Mouse (Mus musculus) myocyte (in vitro differentiated cells): Measurements from ENCODE around the gene Slc6a4.

ENCODE experiments used
- E2F4 ChIP-seq: IDR thresholded peaks from one replicate; pipeline ENCODE4 v1.6.1; 2011; ENCODE audit warnings: mild to moderate bottlenecking, control low read depth, moderate library complexity; ENCODE audit not compliant: insufficient read depth
- POLR2A ChIP-seq: IDR thresholded peaks from one replicate; pipeline ENCODE4 v1.6.1; 2011; ENCODE audit warnings: low read depth, mild to moderate bottlenecking, control low read depth, moderate library complexity; ENCODE audit not compliant: insufficient read length
- REST ChIP-seq: IDR thresholded peaks from one replicate; pipeline ENCODE4 v1.6.1; 2011; ENCODE audit warnings: mild to moderate bottlenecking, control low read depth, moderate library complexity; ENCODE audit not compliant: insufficient read depth, insufficient read length
- TCF3 ChIP-seq: IDR thresholded peaks from one replicate; pipeline ENCODE4 v1.6.1; 2011; ENCODE audit warnings: low read depth, control low read depth; ENCODE audit not compliant: insufficient read length

GRCm38 (mm10) chr11:76953536-76953935 lies 44.9 kb upstream of the Slc6a4 start:
- no peak for TF ChIP-seq POLR2A
- no peak for TF ChIP-seq TCF3
- TF ChIP-seq E2F4, result no peak
- TF ChIP-seq REST, result no peak
